Mouse (Mus musculus) right cerebral cortex, adult 2 months (tissue): ENCODE data around the gene Wdr81.

Source experiments
- DNase-seq, 2 experiments: peaks; one replicate each; pipeline ENCODE4 v3.0.0; 2021 to 2022; ENCODE audit warnings: low spot score in 2 of 2

The Wdr81 gene

GRCm38 (mm10) chr11:75400099-75400498 lies 54.4 kb downstream of the Wdr81 start:
- peak in 1 of 2 experiments; percentile 45 for DNase-seq

- peak; percentile 57 to 65 for DNase-seq
Observed at GRCm38 (mm10) chr11:75399411-75399841, 55.1 kb downstream of the Wdr81 start.

- no peak for DNase-seq
Observed at GRCm38 (mm10) chr11:75397452-75397851, 57.1 kb downstream of the Wdr81 start.

GRCm38 (mm10) chr11:75395611-75396010 lies 58.9 kb downstream of the Wdr81 start:
- DNase-seq: no peak
